Mouse (Mus musculus) limb, embryonic 13.5 days (tissue): ENCODE data around the gene Necab3. TPM values are rescaled to one million over a fixed set of nuclear protein-coding genes. Genes with fewer than 3 reads are reported as not detected.

Experiments used
- ATAC-seq: fragments of 200-750 bp; cut with Nextera tagmentation; 2 replicates; pipeline ENCODE4 v1.8.0; 2017; ENCODE audit warnings: low read depth, moderate number of reproducible peaks, moderate TSS enrichment; ENCODE audit not compliant: low FRiP score
- H3K27ac ChIP-seq: fragments of 300-500 bp; sonication (generic); 2 replicates; pipeline ENCODE4 v1.5.1; 2015; ENCODE audit warnings: inconsistent platforms, mild to moderate bottlenecking, moderate library complexity
- H3K27me3 ChIP-seq: fragments of 300-500 bp; sonication (generic); 2 replicates; pipeline ENCODE4 v1.6.1; 2015; ENCODE audit warnings: mild to moderate bottlenecking, inconsistent platforms
- H3K36me3 ChIP-seq: fragments of 300-500 bp; sonication (generic); 2 replicates; pipeline ENCODE4 v1.6.1; 2015; ENCODE audit warnings: inconsistent platforms, mild to moderate bottlenecking, moderate library complexity
- H3K4me1 ChIP-seq: fragments of 300-500 bp; sonication (generic); 2 replicates; pipeline ENCODE4 v1.6.1; 2015; ENCODE audit warnings: inconsistent platforms
- H3K4me2 ChIP-seq: fragments of 300-500 bp; sonication (generic); replicated peaks from 2 replicates; pipeline ENCODE4 v1.6.1; 2015; ENCODE audit warnings: inconsistent platforms, mild to moderate bottlenecking, moderate library complexity
- H3K4me3 ChIP-seq: fragments of 300-500 bp; sonication (generic); 2 replicates; pipeline ENCODE4 v1.5.1; 2015; ENCODE audit warnings: moderate library complexity, mild to moderate bottlenecking, inconsistent platforms
- H3K9ac ChIP-seq: fragments of 300-500 bp; sonication (generic); 2 replicates; pipeline ENCODE4 v1.6.1; 2015; ENCODE audit warnings: mild to moderate bottlenecking, inconsistent platforms
- H3K9me3 ChIP-seq: fragments of 300-500 bp; sonication (generic); 2 replicates; pipeline ENCODE4 v1.6.1; 2016; ENCODE audit warnings: inconsistent platforms
- WGBS: fragments of 180-500 bp; shearing (Covaris S2); methylation state at CpG from one replicate; pipeline ENCODE4 v1.1.7; 2015; 5-methylcytosine and 5-hydroxymethylcytosine counted together
- polyA plus RNA-seq: library from polyadenylated mRNA; unstranded; fragments of >200 nt; fragmentation: Nextera tagmentation; extraction: Ambion mirVana; gene quantifications from 2 replicates; pipeline ENCODE4 v1.2.1, GENCODE M21; 2015

The Necab3 gene
- polyA plus RNA-seq, 1 experiment from 2014 or later, result 3.9 TPM

- peaks cover 78% of the 10 kb centered on the region for H3K36me3 ChIP-seq
- H3K9me3 ChIP-seq, result no peaks in the 10 kb centered on the region
- no peak overlapping the region for H3K27ac ChIP-seq
- 93% methylated on average over 12 of the region's 12 CpGs for WGBS
- no peak overlapping the region for H3K4me2 ChIP-seq
- no peak overlapping the region for H3K9ac ChIP-seq
- H3K4me1 ChIP-seq, result no peaks in the 10 kb centered on the region
- H3K27me3 ChIP-seq, result no peaks in the 10 kb centered on the region
- no peak overlapping the region for H3K4me3 ChIP-seq
- no peak for ATAC-seq
These were observed 23.9 kb downstream of the Necab3 start for GRCm38 (mm10) chr2:154534704-154535270.

- no peak for ATAC-seq
- Histone ChIP-seq H3K4me2 (no peak overlapping the region), H3K4me1 (no peaks in the 10 kb centered on the region), H3K27me3 (no peaks in the 10 kb centered on the region), H3K9ac (no peak overlapping the region), H3K9me3 (no peaks in the 10 kb centered on the region), H3K36me3 (peaks cover 89% of the 10 kb centered on the region), H3K27ac (no peak overlapping the region), H3K4me3 (no peak overlapping the region)
- 70% methylated on average over 3 of the region's 3 CpGs for WGBS
These were observed 25.8 kb downstream of the Necab3 start for GRCm38 (mm10) chr2:154532888-154533287.

GRCm38 (mm10) chr2:154526531-154526930 lies 32.2 kb downstream of the Necab3 start:
- H3K9me3 ChIP-seq, result no peaks in the 10 kb centered on the region
- H3K4me1 ChIP-seq, result no peaks in the 10 kb centered on the region
- H3K4me3 ChIP-seq, result no peak overlapping the region
- H3K9ac ChIP-seq, result no peak overlapping the region
- no peaks in the 10 kb centered on the region for H3K27me3 ChIP-seq
- no peak overlapping the region for H3K27ac ChIP-seq
- H3K36me3 ChIP-seq, result peaks cover 86% of the 10 kb centered on the region
- no peak overlapping the region for H3K4me2 ChIP-seq
- ATAC-seq, result no peak
- WGBS, result 80% methylated on average over 3 of the region's 3 CpGs

GRCm38 (mm10) chr2:154525285-154525684 lies 33.4 kb downstream of the Necab3 start:
- Histone ChIP-seq H3K4me1 (no peaks in the 10 kb centered on the region), H3K36me3 (peaks cover 84% of the 10 kb centered on the region)
- WGBS, result 94% methylated on average over 2 of the region's 2 CpGs

GRCm38 (mm10) chr2:154522334-154522733 lies 36.4 kb downstream of the Necab3 start:
- 93% methylated on average over 5 of the region's 5 CpGs for WGBS
- peaks cover 80% of the 10 kb centered on the region for H3K36me3 ChIP-seq
- no peak for ATAC-seq

More at GRCm38 (mm10) chr2:154525285-154525684, 33.4 kb downstream of the Necab3 start:
- Histone ChIP-seq H3K4me3 (no peak overlapping the region), H3K27me3 (no peaks in the 10 kb centered on the region), H3K9ac (no peak overlapping the region), H3K27ac (no peak overlapping the region), H3K4me2 (no peak overlapping the region), H3K9me3 (no peaks in the 10 kb centered on the region)
- no peak for ATAC-seq

GRCm38 (mm10) chr2:154521449-154521848 lies 37.2 kb downstream of the Necab3 start:
- Histone ChIP-seq H3K27ac (no peak overlapping the region), H3K4me2 (no peak overlapping the region), H3K36me3 (peaks cover 80% of the 10 kb centered on the region), H3K9me3 (no peaks in the 10 kb centered on the region), H3K9ac (no peak overlapping the region), H3K4me1 (no peaks in the 10 kb centered on the region), H3K27me3 (no peaks in the 10 kb centered on the region), H3K4me3 (no peak overlapping the region)
- ATAC-seq, result no peak

More at GRCm38 (mm10) chr2:154522334-154522733, 36.4 kb downstream of the Necab3 start:
- no peak overlapping the region for H3K27ac ChIP-seq
- no peak overlapping the region for H3K4me3 ChIP-seq
- H3K9me3 ChIP-seq, result no peaks in the 10 kb centered on the region
- no peaks in the 10 kb centered on the region for H3K4me1 ChIP-seq
- no peaks in the 10 kb centered on the region for H3K27me3 ChIP-seq
- H3K9ac ChIP-seq, result no peak overlapping the region
- no peak overlapping the region for H3K4me2 ChIP-seq

GRCm38 (mm10) chr2:154517424-154517823 lies 41.3 kb downstream of the Necab3 start:
- no peak overlapping the region for H3K4me3 ChIP-seq
- no peak for ATAC-seq
- H3K27me3 ChIP-seq, result no peaks in the 10 kb centered on the region
- H3K4me1 ChIP-seq, result no peaks in the 10 kb centered on the region
- H3K4me2 ChIP-seq, result no peak overlapping the region
- 94% methylated on average over 5 of the region's 5 CpGs for WGBS
- H3K9ac ChIP-seq, result no peak overlapping the region
- H3K36me3 ChIP-seq, result peaks cover 55% of the 10 kb centered on the region
- no peaks in the 10 kb centered on the region for H3K9me3 ChIP-seq
- no peak overlapping the region for H3K27ac ChIP-seq

GRCm38 (mm10) chr2:154516944-154517343 lies 41.7 kb downstream of the Necab3 start:
- Histone ChIP-seq H3K27ac (no peak overlapping the region), H3K4me1 (no peaks in the 10 kb centered on the region), H3K36me3 (peaks cover 57% of the 10 kb centered on the region), H3K27me3 (no peaks in the 10 kb centered on the region), H3K4me3 (no peak overlapping the region), H3K9ac (no peak overlapping the region), H3K9me3 (no peaks in the 10 kb centered on the region), H3K4me2 (no peak overlapping the region)
- WGBS, result 86% methylated on average over 3 of the region's 3 CpGs
- no peak for ATAC-seq

GRCm38 (mm10) chr2:154510141-154510540 lies 48.5 kb downstream of the Necab3 start:
- Histone ChIP-seq H3K4me1 (no peaks in the 10 kb centered on the region; the same call in 1 of the 2 replicates), H3K27me3 (no peaks in the 10 kb centered on the region), H3K4me2 (no peak overlapping the region), H3K9ac (no peak overlapping the region), H3K36me3 (peaks cover 59% of the 10 kb centered on the region), H3K4me3 (no peak overlapping the region), H3K27ac (no peak overlapping the region), H3K9me3 (no peaks in the 10 kb centered on the region)
- WGBS, result 95% methylated on average over 3 of the region's 3 CpGs
- ATAC-seq, result no peak

GRCm38 (mm10) chr2:154508450-154508849 lies 50.2 kb downstream of the Necab3 start:
- no peak overlapping the region for H3K4me3 ChIP-seq
- H3K4me2 ChIP-seq, result no peak overlapping the region
- 94% methylated on average over 4 of the region's 4 CpGs for WGBS
- no peak overlapping the region for H3K9ac ChIP-seq
- no peak for ATAC-seq
- no peaks in the 10 kb centered on the region; the same call in 1 of the 2 replicates for H3K4me1 ChIP-seq
- no peaks in the 10 kb centered on the region for H3K27me3 ChIP-seq
- no peaks in the 10 kb centered on the region for H3K9me3 ChIP-seq
- peaks cover 69% of the 10 kb centered on the region for H3K36me3 ChIP-seq
- no peak overlapping the region for H3K27ac ChIP-seq

- no peaks in the 10 kb centered on the region; the same call in 1 of the 2 replicates for H3K4me1 ChIP-seq
- no peak overlapping the region for H3K4me3 ChIP-seq
- peaks cover 69% of the 10 kb centered on the region for H3K36me3 ChIP-seq
- no peak for ATAC-seq
- WGBS, result 70% methylated on average over 9 of the region's 9 CpGs
- H3K9me3 ChIP-seq, result no peaks in the 10 kb centered on the region
- no peak overlapping the region for H3K4me2 ChIP-seq
- no peaks in the 10 kb centered on the region for H3K27me3 ChIP-seq
- no peak overlapping the region for H3K9ac ChIP-seq
- H3K27ac ChIP-seq, result no peak overlapping the region
These were observed 51.0 kb downstream of the Necab3 start for GRCm38 (mm10) chr2:154507566-154508283.

- no peaks in the 10 kb centered on the region; the same call in 1 of the 2 replicates for H3K4me1 ChIP-seq
- ATAC-seq, result no peak
- no peak overlapping the region for H3K4me3 ChIP-seq
- no peaks in the 10 kb centered on the region for H3K9me3 ChIP-seq
- no peak overlapping the region for H3K4me2 ChIP-seq
- no peak overlapping the region for H3K9ac ChIP-seq
- H3K27me3 ChIP-seq, result no peaks in the 10 kb centered on the region
- 37% methylated on average over 2 of the region's 2 CpGs for WGBS
- no peak overlapping the region for H3K27ac ChIP-seq
- peaks cover 70% of the 10 kb centered on the region for H3K36me3 ChIP-seq
These were observed 51.6 kb downstream of the Necab3 start for GRCm38 (mm10) chr2:154507076-154507475.
